ENCODE assay signal across 8 mouse cellular contexts in the genomic region with DNA sequence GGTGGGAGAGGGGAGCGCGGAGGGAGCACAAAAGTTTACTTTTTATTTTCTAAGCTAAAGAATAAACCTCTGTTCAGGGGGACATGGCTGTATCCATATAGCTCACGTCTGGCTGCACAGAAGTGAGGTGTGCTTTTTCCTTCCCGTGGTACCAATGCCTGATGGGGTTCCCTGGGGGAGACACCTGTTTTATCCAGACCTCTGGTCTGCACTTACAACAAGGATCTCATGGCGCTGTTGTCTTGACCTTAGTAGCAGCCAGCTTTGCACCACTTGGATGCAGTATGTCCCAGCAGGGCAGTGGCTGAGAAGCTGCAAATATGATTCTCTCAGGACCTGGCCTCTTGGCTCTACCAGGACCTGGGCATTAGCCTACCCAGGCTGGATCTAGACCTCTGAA.
DNase-seq lines count a peak whose midpoint lies in the region; ATAC-seq and TF ChIP-seq lines count a peak whose summit lies in the region.

No protein-coding gene starts in this region.

- no peak for TF ChIP-seq CTCF in embryonic fibroblast, embryonic 13.5 days (IDR thresholded peaks at IDR 0.05; ENCODE audit: borderline replicate concordance, insufficient read depth, low read length)

- no peak for DNase-seq in lung, postnatal 4 days
- DNase-seq in frontal cortex, postnatal 10 days (ENCODE audit: low spot score in 2 of 2), result no peak
- no peak for DNase-seq in urinary bladder, postnatal 10 days (ENCODE audit: low spot score)
- DNase-seq in left cerebral cortex, postnatal 14 days (ENCODE audit: low spot score in 2 of 2), result no peak

- TF ChIP-seq POLR2A in embryonic fibroblast, embryonic 13.5 days (IDR thresholded peaks at IDR 0.05; ENCODE audit: low read depth, low read length), result no peak

- H3K9ac ChIP-seq in lung, embryonic 15.5 days, result peak overlapping the region; percentile 21; the same call in 1 of the 2 replicates
- peak overlapping the region; percentile 41 for H3K9ac ChIP-seq in hindbrain, embryonic 16.5 days (ENCODE audit: low read depth, low read length)
- 0 out of 2 replicates have a peak overlapping the region, but pooled peaks have one; percentile 12 for H3K9ac ChIP-seq in midbrain, embryonic 13.5 days (replicated peaks)

- H3K27me3 ChIP-seq in lung, embryonic 15.5 days, result peaks cover 4% of the 10 kb centered on the region; the same call in 1 of the 2 replicates
- peaks cover 7% of the 10 kb centered on the region for H3K27me3 ChIP-seq in hindbrain, embryonic 16.5 days (replicated peaks; ENCODE audit: control insufficient read depth, insufficient read depth, low read length)
- 0 out of 2 replicates have a peak, but pooled peaks cover 21% of the 10 kb centered on the region for H3K27me3 ChIP-seq in midbrain, embryonic 13.5 days

- no peak; the same call in none of the 2 replicates for ATAC-seq in lung, embryonic 15.5 days (ENCODE audit: borderline replicate concordance, extremely low read depth, low FRiP score, low TSS enrichment)
- peak; percentile 57 for ATAC-seq in hindbrain, embryonic 16.5 days
- ATAC-seq in midbrain, embryonic 13.5 days, result peak; percentile 53

- intact Hi-C loops in left cerebral cortex, postnatal 14 days (cut with DNase I), result loop anchor here (2.0 kb wide), 1 partner anchor 816 kb away; no protein-coding TSS in a partner anchor

- peak overlapping the region; percentile 80 for H3K4me2 ChIP-seq in lung, embryonic 15.5 days
- peak overlapping the region; percentile 68 for H3K4me2 ChIP-seq in hindbrain, embryonic 16.5 days (ENCODE audit: low read length)
- H3K4me2 ChIP-seq in midbrain, embryonic 13.5 days (replicated peaks), result peak overlapping the region; percentile 55

- no peak overlapping the region for H3K27ac ChIP-seq in lung, embryonic 15.5 days
- no peak overlapping the region for H3K27ac ChIP-seq in embryonic fibroblast, embryonic 13.5 days (ENCODE audit: insufficient read depth, low read length)
- no peak overlapping the region for H3K27ac ChIP-seq in hindbrain, embryonic 16.5 days (ENCODE audit: low read depth, low read length)
- no peak overlapping the region for H3K27ac ChIP-seq in midbrain, embryonic 13.5 days

- no peaks in the 10 kb centered on the region for H3K36me3 ChIP-seq in lung, embryonic 15.5 days
- H3K36me3 ChIP-seq in hindbrain, embryonic 16.5 days (ENCODE audit: control insufficient read depth, insufficient read depth, low read length), result no peaks in the 10 kb centered on the region
- H3K36me3 ChIP-seq in midbrain, embryonic 13.5 days, result no peaks in the 10 kb centered on the region

- peaks cover 12% of the 10 kb centered on the region for H3K4me1 ChIP-seq in lung, embryonic 15.5 days
- no peaks in the 10 kb centered on the region for H3K4me1 ChIP-seq in embryonic fibroblast, embryonic 13.5 days (ENCODE audit: control insufficient read depth, insufficient read depth, low read length)
- H3K4me1 ChIP-seq in hindbrain, embryonic 16.5 days (ENCODE audit: control insufficient read depth, insufficient read depth, low read depth, low read length), result peaks cover 13% of the 10 kb centered on the region
- H3K4me1 ChIP-seq in midbrain, embryonic 13.5 days (replicated peaks), result peaks cover 27% of the 10 kb centered on the region

- peak overlapping the region; percentile 38 for H3K4me3 ChIP-seq in lung, embryonic 15.5 days
- H3K4me3 ChIP-seq in embryonic fibroblast, embryonic 13.5 days (ENCODE audit: insufficient read depth, low read length), result 0 out of 2 replicates have a peak overlapping the region, but pooled peaks have one; percentile 6
- H3K4me3 ChIP-seq in hindbrain, embryonic 16.5 days (ENCODE audit: low read length), result peak overlapping the region; percentile 34
- H3K4me3 ChIP-seq in midbrain, embryonic 13.5 days (replicated peaks), result peak overlapping the region; percentile 23

- no peaks in the 10 kb centered on the region for H3K9me3 ChIP-seq in lung, embryonic 15.5 days
- no peaks in the 10 kb centered on the region for H3K9me3 ChIP-seq in hindbrain, embryonic 16.5 days (ENCODE audit: control insufficient read depth, low read length)
- no peaks in the 10 kb centered on the region for H3K9me3 ChIP-seq in midbrain, embryonic 13.5 days

- 4% methylated on average over 5 of the region's 5 CpGs for WGBS in lung, embryonic 15.5 days
- WGBS in hindbrain, embryonic 16.5 days, result 7% methylated on average over 5 of the region's 5 CpGs
- 5% methylated on average over 5 of the region's 5 CpGs for WGBS in midbrain, embryonic 13.5 days
